Mouse (Mus musculus) limb, embryonic 12.5 days (tissue): ENCODE results near the gene Gm49318. TPM values are rescaled to one million over a fixed set of nuclear protein-coding genes. Genes with fewer than 3 reads are reported as not detected.

Experiments
- ATAC-seq: fragments of 200-750 bp; cut with Nextera tagmentation; 2 replicates; pipeline ENCODE4 v1.8.0; 2017; ENCODE audit warnings: low read depth, moderate TSS enrichment; ENCODE audit not compliant: insufficient number of reproducible peaks, insufficient read depth, low FRiP score, low TSS enrichment
- H3K27ac ChIP-seq: fragments of 300-500 bp; sonication (generic); 2 replicates; pipeline ENCODE4 v1.5.1; 2016; ENCODE audit warnings: mild to moderate bottlenecking, moderate library complexity
- H3K27me3 ChIP-seq: fragments of 300-500 bp; sonication (generic); 2 replicates; pipeline ENCODE4 v1.6.1; 2016; ENCODE audit warnings: mild to moderate bottlenecking, moderate library complexity
- H3K36me3 ChIP-seq: fragments of 300-500 bp; sonication (generic); 2 replicates; pipeline ENCODE4 v1.6.1; 2016; ENCODE audit warnings: mild to moderate bottlenecking, moderate library complexity
- H3K4me1 ChIP-seq: fragments of 300-500 bp; sonication (generic); replicated peaks from 2 replicates; pipeline ENCODE4 v1.6.1; 2016
- H3K4me2 ChIP-seq: fragments of 300-500 bp; sonication (generic); 2 replicates; pipeline ENCODE4 v1.6.1; 2016; ENCODE audit warnings: mild to moderate bottlenecking, moderate library complexity
- H3K4me3 ChIP-seq: fragments of 300-500 bp; sonication (generic); replicated peaks from 2 replicates; pipeline ENCODE4 v1.5.1; 2016; ENCODE audit warnings: mild to moderate bottlenecking
- H3K9ac ChIP-seq: fragments of 300-500 bp; sonication (generic); replicated peaks from 2 replicates; pipeline ENCODE4 v1.6.1; 2016; ENCODE audit warnings: mild to moderate bottlenecking, moderate library complexity
- H3K9me3 ChIP-seq: fragments of 300-500 bp; sonication (generic); 2 replicates; pipeline ENCODE4 v1.6.1; 2016; ENCODE audit warnings: mild to moderate bottlenecking, moderate library complexity
- WGBS: fragments of 180-500 bp; shearing (Covaris S2); methylation state at CpG from one replicate; pipeline ENCODE4 v1.1.7; 2016; 5-methylcytosine and 5-hydroxymethylcytosine counted together
- microRNA-seq: library from miRNA; unstranded; fragments of <30 nt; microRNA quantifications from one replicate; pipeline ENCODE4, GENCODE M21; 2017
- polyA plus RNA-seq: library from polyadenylated mRNA; unstranded; fragments of >200 nt; fragmentation: Nextera tagmentation; extraction: Ambion mirVana; gene quantifications from 2 replicates; pipeline ENCODE4 v1.2.1, GENCODE M21; 2016

The Gm49318 gene
- polyA plus RNA-seq, 1 experiment from 2014 or later: not detected

- no peak for ATAC-seq
- no peak overlapping the region for H3K4me2 ChIP-seq
- peaks cover 70% of the 10 kb centered on the region for H3K27me3 ChIP-seq
- H3K4me1 ChIP-seq: peaks cover 21% of the 10 kb centered on the region
- H3K36me3 ChIP-seq: no peaks in the 10 kb centered on the region
- H3K27ac ChIP-seq: no peak overlapping the region
- H3K9ac ChIP-seq: no peak overlapping the region
- no peaks in the 10 kb centered on the region for H3K9me3 ChIP-seq
- 80% methylated on average over 4 of the region's 4 CpGs for WGBS
- H3K4me3 ChIP-seq: no peak overlapping the region
Observed at GRCm38 (mm10) chr9:21992227-21992626, 78.8 kb downstream of the Gm49318 start.

GRCm38 (mm10) chr9:21989230-21990110 is 81.6 kb downstream of the Gm49318 start, which contains the start of gene Rgl3:
Gene Rgl3 (minus strand): TSS chr9:21989446.
- no peak for ATAC-seq
- H3K9ac ChIP-seq: peak within 1 kb of the TSS; percentile 42
- no peaks in the 10 kb centered on the region for H3K36me3 ChIP-seq
- WGBS: under 1% methylated on average over 42 of the region's 42 CpGs
- peaks cover 21% of the 10 kb centered on the region for H3K4me1 ChIP-seq
- H3K27ac ChIP-seq: no peak within 1 kb of the TSS
- H3K9me3 ChIP-seq: no peaks in the 10 kb centered on the region
- peak within 1 kb of the TSS; percentile 47 for H3K4me3 ChIP-seq
- peaks cover 92% of the 10 kb centered on the region for H3K27me3 ChIP-seq
- peak within 1 kb of the TSS; percentile 76 for H3K4me2 ChIP-seq

GRCm38 (mm10) chr9:21988421-21989101 is 82.5 kb downstream of the Gm49318 start:
- Histone ChIP-seq H3K4me3 (peak overlapping the region; percentile 47), H3K27ac (no peak overlapping the region), H3K9me3 (no peaks in the 10 kb centered on the region), H3K27me3 (peaks cover 95% of the 10 kb centered on the region), H3K36me3 (no peaks in the 10 kb centered on the region), H3K4me2 (peak overlapping the region; percentile 76), H3K9ac (peak overlapping the region; percentile 42), H3K4me1 (peaks cover 21% of the 10 kb centered on the region)
- WGBS: under 1% methylated on average over 32 of the region's 32 CpGs
- ATAC-seq: no peak; the same call in 1 of the 2 replicates

DNA sequence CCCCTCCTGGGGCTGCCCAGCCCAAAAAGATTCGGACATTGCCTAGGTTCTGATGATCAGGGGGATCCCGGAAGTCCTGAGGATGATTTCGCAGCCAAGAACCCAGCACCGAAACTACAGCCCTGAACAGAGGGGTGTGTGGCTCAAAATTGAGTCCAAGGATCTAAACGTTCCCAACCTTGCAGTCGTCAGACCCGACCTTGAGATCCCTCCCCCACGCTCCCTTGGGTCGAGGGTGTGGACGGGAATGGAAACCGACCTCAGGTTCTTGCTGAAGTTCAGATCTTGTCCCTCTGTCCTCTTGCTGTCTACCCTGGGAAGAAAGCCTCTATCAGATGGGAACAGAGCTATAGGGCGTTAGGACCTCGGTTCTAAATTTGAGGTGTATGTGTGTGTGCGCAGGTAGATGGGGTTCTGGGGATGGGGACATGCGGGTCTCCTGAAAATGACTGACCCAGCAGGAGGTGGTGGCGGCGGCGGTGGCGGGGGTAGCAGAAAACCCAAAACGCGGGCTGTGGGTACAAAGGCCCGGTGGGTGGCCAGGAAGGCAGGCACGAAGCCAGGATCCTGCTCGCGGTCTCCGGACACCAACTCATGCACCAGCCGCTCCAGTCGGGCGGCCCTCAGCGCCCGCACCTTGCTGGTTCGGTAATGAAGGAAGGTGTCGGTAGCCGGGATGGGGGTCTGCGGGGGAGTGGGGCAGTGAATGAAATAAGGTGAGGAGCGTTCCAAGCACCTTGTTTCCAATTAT is 83.3 kb downstream of the Gm49318 start:
- Histone ChIP-seq H3K9me3 (no peaks in the 10 kb centered on the region), H3K4me3 (peak overlapping the region; percentile 47), H3K27me3 (peaks cover 92% of the 10 kb centered on the region), H3K36me3 (no peaks in the 10 kb centered on the region), H3K4me2 (peak overlapping the region; percentile 76), H3K9ac (no peak overlapping the region), H3K4me1 (peaks cover 21% of the 10 kb centered on the region), H3K27ac (no peak overlapping the region)
- no peak for ATAC-seq
- WGBS: 7% methylated on average over 36 of the region's 36 CpGs

Small RNA genes within 50 kb of the gene (microRNA-seq; reads per million reads assigned to microRNA genes)
- not detected for gene Mir7084

Other genes with a start within 250 kb of the Gm49318 start
- gene Angptl8, start 235.7 kb downstream of the Gm49318 start, polyA plus RNA-seq: 0.99 and 1.1 TPM in 2 replicates
- 38.3 and 38.9 TPM in 2 replicates for gene Dock6, start 218.6 kb downstream of the Gm49318 start, polyA plus RNA-seq
- gene Rab3d, start 153.1 kb downstream of the Gm49318 start, polyA plus RNA-seq: 7.3 and 8.8 TPM in 2 replicates
- gene Ccdc159, start 143.8 kb downstream of the Gm49318 start, polyA plus RNA-seq: 5.2 and 5.7 TPM in 2 replicates
- gene Tmem205, start 143.7 kb downstream of the Gm49318 start, polyA plus RNA-seq: 33.4 and 39.4 TPM in 2 replicates
- 9.3 and 11.9 TPM in 2 replicates for gene Plppr2, start 134.2 kb downstream of the Gm49318 start, polyA plus RNA-seq
- 7.3 and 7.4 TPM in 2 replicates for gene Swsap1, start 115.5 kb downstream of the Gm49318 start, polyA plus RNA-seq
- gene Epor, start 107.8 kb downstream of the Gm49318 start, polyA plus RNA-seq: 6.9 and 8.1 TPM in 2 replicates
- gene Rgl3, start 81.8 kb downstream of the Gm49318 start, polyA plus RNA-seq: 1.8 and 2.6 TPM in 2 replicates
- 1.9 TPM in 2 replicates for gene Ccdc151, start 68.6 kb downstream of the Gm49318 start, polyA plus RNA-seq
- gene Prkcsh, start 68.5 kb downstream of the Gm49318 start, polyA plus RNA-seq: 108 TPM in 2 replicates
- gene Elavl3, start 19.2 kb downstream of the Gm49318 start, polyA plus RNA-seq: 0.23 TPM in 1 of 2 replicates, not detected in the other
- 13.2 and 14.0 TPM in 2 replicates for gene Zfp653, start 117 bp upstream of the Gm49318 start, polyA plus RNA-seq
- 31.5 and 32.2 TPM in 2 replicates for gene Ecsit, start 14.2 kb upstream of the Gm49318 start, polyA plus RNA-seq
- 1.4 and 1.5 TPM in 2 replicates for gene Cnn1, start 28.0 kb upstream of the Gm49318 start, polyA plus RNA-seq
- gene Elof1, start 45.9 kb upstream of the Gm49318 start, polyA plus RNA-seq: 192 and 199 TPM in 2 replicates
- gene Acp5, start 64.5 kb upstream of the Gm49318 start, polyA plus RNA-seq: 7.7 and 9.9 TPM in 2 replicates
- 64.7 and 66.7 TPM in 2 replicates for gene Pigyl, start 85.6 kb upstream of the Gm49318 start, polyA plus RNA-seq
- gene Zfp872, start 116.8 kb upstream of the Gm49318 start, polyA plus RNA-seq: 0.09 and 0.16 TPM in 2 replicates
- 12.0 and 13.6 TPM in 2 replicates for gene Zfp809, start 154.5 kb upstream of the Gm49318 start, polyA plus RNA-seq
- gene Zfp599, start 188.6 kb upstream of the Gm49318 start, polyA plus RNA-seq: 10.2 and 11.5 TPM in 2 replicates
- gene Zfp810, start 236.4 kb upstream of the Gm49318 start, polyA plus RNA-seq: 36.6 and 36.9 TPM in 2 replicates